Mouse (Mus musculus) embryonic fibroblast, embryonic 13.5 days (primary cell): ENCODE results near the gene Ly6g6e.

Source experiments
- CTCF ChIP-seq: IDR thresholded peaks from 2 replicates; pipeline ENCODE4 v1.5.1; 2011; ENCODE audit warnings: mild to moderate bottlenecking, control low read depth, low read length, moderate library complexity, borderline replicate concordance; ENCODE audit not compliant: insufficient read depth
- POLR2A ChIP-seq: IDR thresholded peaks from 2 replicates; pipeline ENCODE4 v1.6.1; 2011; ENCODE audit warnings: low read depth, mild to moderate bottlenecking, control low read depth, low read length, moderate library complexity

- TF ChIP-seq CTCF (no peak), POLR2A (no peak)
These were observed 3.1 kb downstream of the Ly6g6e start for GRCm38 (mm10) chr17:35079778-35080177.
